Mouse (Mus musculus): ENCODE data around the gene Ell3. TPM values are rescaled to one million over a fixed set of nuclear protein-coding genes. Genes with fewer than 3 reads are reported as not detected.

Gene Ell3
- total and polyA plus RNA-seq, 3 experiments: 0.02 TPM; not detected in 2

DNA sequence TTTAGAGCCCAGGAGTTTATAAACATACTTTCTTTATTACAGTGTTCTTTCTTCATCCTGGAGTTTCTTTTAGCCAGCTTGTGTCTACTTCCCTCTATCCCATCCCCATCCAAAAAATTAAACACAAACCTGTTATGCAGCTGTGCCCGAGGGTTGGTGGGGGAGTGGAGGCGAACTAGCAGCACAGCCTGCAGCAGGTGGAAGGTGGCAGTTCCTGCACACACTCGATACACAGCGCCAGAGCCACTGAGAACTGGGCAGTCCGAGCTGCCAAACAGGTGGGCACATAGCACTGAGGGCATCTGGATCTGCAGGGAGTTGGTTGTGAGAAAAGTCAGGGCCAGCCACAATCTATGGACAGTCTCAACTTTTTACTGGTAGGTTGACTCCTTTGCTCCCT lies 11.5 kb upstream of the Ell3 start:
- Histone ChIP-seq H3K27me3 (ENCODE audit: insufficient read depth, low read length) (no peaks in the 10 kb centered on the region), H3K36me3 (replicated peaks) (peaks cover 70% of the 10 kb centered on the region)
- TF ChIP-seq GATA1 (IDR thresholded peaks at IDR 0.05; ENCODE audit: borderline replicate concordance, low read length) (no peak), GATA2 (IDR thresholded peaks at IDR 0.05; ENCODE audit: borderline replicate concordance, low read depth, low read length) (no peak), TAL1 (conservative IDR thresholded peaks at IDR 0.05; ENCODE audit: low read depth, low read length) (no peak), POLR2AphosphoS5 (IDR thresholded peaks at IDR 0.05; ENCODE audit: insufficient replicate concordance, low read depth, low read length) (no peak), CTCF (IDR thresholded peaks at IDR 0.05; ENCODE audit: low read depth, low read length) (no peak)

DNA sequence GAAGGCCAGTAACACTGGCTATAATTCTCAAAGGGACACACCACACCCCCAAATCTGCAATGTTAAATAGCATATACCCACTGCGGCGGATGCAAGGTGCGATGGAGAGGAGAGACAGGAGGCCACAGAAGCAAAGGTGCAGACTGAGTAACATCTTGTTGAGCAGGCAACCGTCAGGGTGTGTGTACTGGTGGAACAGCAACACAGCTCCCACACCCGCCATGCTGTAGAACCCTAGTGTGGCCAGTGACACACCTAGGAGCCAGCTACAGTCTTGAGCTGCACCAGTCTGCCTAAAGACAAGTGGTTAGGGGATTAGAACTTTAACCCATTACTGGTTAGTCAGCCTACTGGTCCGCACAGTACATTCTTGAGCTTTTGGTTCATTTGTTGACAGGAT lies 9.8 kb upstream of the Ell3 start:
- Histone ChIP-seq H3K27me3 (ENCODE audit: insufficient read depth, low read length) (no peaks in the 10 kb centered on the region), H3K9me3 (replicated peaks) (no peaks in the 10 kb centered on the region), H3K4me3 (ENCODE audit: low read depth, low read length) (no peak overlapping the region), H3K36me3 (replicated peaks) (peaks cover 66% of the 10 kb centered on the region), H3K4me1 (ENCODE audit: insufficient read depth, low read depth, low read length) (peaks cover 58% of the 10 kb centered on the region)
- TF ChIP-seq CTCF (IDR thresholded peaks at IDR 0.05; ENCODE audit: low read depth, low read length) (no peak), GATA2 (IDR thresholded peaks at IDR 0.05; ENCODE audit: borderline replicate concordance, low read depth, low read length) (no peak), POLR2AphosphoS5 (IDR thresholded peaks at IDR 0.05; ENCODE audit: insufficient replicate concordance, low read depth, low read length) (no peak), TAL1 (conservative IDR thresholded peaks at IDR 0.05; ENCODE audit: low read depth, low read length) (no peak), GATA1 (IDR thresholded peaks at IDR 0.05; ENCODE audit: borderline replicate concordance, low read length) (no peak)
- ATAC-seq (ENCODE audit: extremely low read depth, insufficient number of reproducible peaks, low FRiP score, poor library complexity, severe bottlenecking) (no peak), DNase-seq (ENCODE audit: low spot score) (no peak)

More for the DNA sequence above, 11.5 kb upstream of the Ell3 start:
- no peak for ATAC-seq (ENCODE audit: extremely low read depth, insufficient number of reproducible peaks, low FRiP score, poor library complexity, severe bottlenecking)
- no peak for DNase-seq (ENCODE audit: low spot score)
- H3K4me3 ChIP-seq (ENCODE audit: low read depth, low read length): no peak overlapping the region
- no peaks in the 10 kb centered on the region for H3K9me3 ChIP-seq (replicated peaks)
- peaks cover 53% of the 10 kb centered on the region for H3K4me1 ChIP-seq (ENCODE audit: insufficient read depth, low read depth, low read length)

- H3K4me3 ChIP-seq (ENCODE audit: low read depth, low read length): no peak within 1 kb of the TSS
- TF ChIP-seq TAL1 (conservative IDR thresholded peaks at IDR 0.05; ENCODE audit: low read depth, low read length): no peak
- TF ChIP-seq GATA2 (IDR thresholded peaks at IDR 0.05; ENCODE audit: borderline replicate concordance, low read depth, low read length): no peak
- TF ChIP-seq CTCF (IDR thresholded peaks at IDR 0.05; ENCODE audit: low read depth, low read length): no peak
- ATAC-seq (ENCODE audit: extremely low read depth, insufficient number of reproducible peaks, low FRiP score, poor library complexity, severe bottlenecking) (no peak), DNase-seq (ENCODE audit: low spot score) (no peak)
- peaks cover 58% of the 10 kb centered on the region for H3K36me3 ChIP-seq (replicated peaks)
- H3K4me1 ChIP-seq (ENCODE audit: insufficient read depth, low read depth, low read length): peaks cover 57% of the 10 kb centered on the region
- no peaks in the 10 kb centered on the region for H3K27me3 ChIP-seq (ENCODE audit: insufficient read depth, low read length)
- H3K9me3 ChIP-seq (replicated peaks): no peaks in the 10 kb centered on the region
These were observed 8.9 kb upstream of the Ell3 start, which contains the start of gene Hypk for GRCm38 (mm10) chr2:121452990-121453389. Gene Hypk (plus strand): TSS chr2:121453290.

DNA sequence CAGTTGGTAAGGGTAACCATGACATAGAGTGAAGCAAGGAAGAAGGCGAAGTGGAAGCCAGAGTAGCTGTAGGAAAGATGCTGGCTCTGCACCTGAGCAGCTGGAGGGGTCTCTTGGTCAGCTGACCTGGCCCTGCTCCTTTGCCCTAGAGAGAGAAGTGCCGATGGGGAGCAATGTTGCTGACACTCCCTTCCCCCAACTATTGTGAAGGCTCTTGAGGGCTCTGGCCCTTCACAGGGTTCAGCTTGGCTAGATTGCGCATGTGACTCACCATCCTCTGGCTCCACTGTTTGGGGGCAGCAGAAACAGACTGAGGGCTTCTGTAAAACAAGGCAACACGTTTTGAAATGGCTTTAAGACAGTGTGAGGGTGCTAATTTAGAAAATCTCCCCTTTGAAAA lies 8.3 kb upstream of the Ell3 start:
- Histone ChIP-seq H3K4me3 (ENCODE audit: low read depth, low read length) (no peak overlapping the region), H3K9me3 (replicated peaks) (no peaks in the 10 kb centered on the region), H3K27me3 (ENCODE audit: insufficient read depth, low read length) (no peaks in the 10 kb centered on the region), H3K4me1 (ENCODE audit: insufficient read depth, low read depth, low read length) (peaks cover 61% of the 10 kb centered on the region), H3K36me3 (replicated peaks) (peaks cover 57% of the 10 kb centered on the region)
- ATAC-seq (ENCODE audit: extremely low read depth, insufficient number of reproducible peaks, low FRiP score, poor library complexity, severe bottlenecking) (no peak), DNase-seq (ENCODE audit: low spot score) (no peak)
- no peak for TF ChIP-seq GATA2 (IDR thresholded peaks at IDR 0.05; ENCODE audit: borderline replicate concordance, low read depth, low read length)
- TF ChIP-seq CTCF (IDR thresholded peaks at IDR 0.05; ENCODE audit: low read depth, low read length): no peak

DNA sequence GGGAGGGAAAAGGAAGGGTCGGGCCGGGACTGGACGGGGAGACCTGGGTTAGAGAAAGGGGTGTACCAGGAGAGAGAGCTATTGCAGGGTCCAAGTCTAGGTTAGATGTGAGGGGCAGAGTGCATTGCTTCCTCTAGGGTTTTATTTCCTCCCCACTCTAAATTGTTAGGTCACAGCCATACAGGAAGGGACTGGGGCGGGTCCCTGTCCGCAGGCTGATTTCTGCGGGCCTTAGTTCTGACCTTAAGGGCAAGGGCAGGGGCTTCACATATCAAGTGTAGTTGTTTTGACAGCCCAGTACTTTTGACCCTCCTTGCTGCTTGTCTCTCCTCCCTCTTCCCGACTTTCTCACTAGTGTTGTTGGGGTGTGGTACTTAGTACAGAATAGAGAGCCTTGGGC lies 6.0 kb upstream of the Ell3 start:
- TF ChIP-seq POLR2AphosphoS5 (IDR thresholded peaks at IDR 0.05; ENCODE audit: insufficient replicate concordance, low read depth, low read length) (no peak), GATA2 (IDR thresholded peaks at IDR 0.05; ENCODE audit: borderline replicate concordance, low read depth, low read length) (no peak), CTCF (IDR thresholded peaks at IDR 0.05; ENCODE audit: low read depth, low read length) (no peak), GATA1 (IDR thresholded peaks at IDR 0.05; ENCODE audit: borderline replicate concordance, low read length) (no peak), TAL1 (conservative IDR thresholded peaks at IDR 0.05; ENCODE audit: low read depth, low read length) (no peak)
- peak; percentile 30 for DNase-seq (ENCODE audit: low spot score)
- peak overlapping the region; percentile 91 for H3K4me3 ChIP-seq (ENCODE audit: low read depth, low read length)
- H3K36me3 ChIP-seq (replicated peaks): peaks cover 49% of the 10 kb centered on the region
- no peaks in the 10 kb centered on the region for H3K9me3 ChIP-seq (replicated peaks)
- no peak for ATAC-seq (ENCODE audit: extremely low read depth, insufficient number of reproducible peaks, low FRiP score, poor library complexity, severe bottlenecking)
- H3K27me3 ChIP-seq (ENCODE audit: insufficient read depth, low read length): no peaks in the 10 kb centered on the region
- H3K4me1 ChIP-seq (ENCODE audit: insufficient read depth, low read depth, low read length): peaks cover 65% of the 10 kb centered on the region

- Histone ChIP-seq H3K4me1 (ENCODE audit: insufficient read depth, low read depth, low read length) (peaks cover 65% of the 10 kb centered on the region), H3K27me3 (ENCODE audit: insufficient read depth, low read length) (no peaks in the 10 kb centered on the region)
- no peak for TF ChIP-seq GATA2 (IDR thresholded peaks at IDR 0.05; ENCODE audit: borderline replicate concordance, low read depth, low read length)
- no peak for TF ChIP-seq GATA1 (IDR thresholded peaks at IDR 0.05; ENCODE audit: borderline replicate concordance, low read length)
- no peak for TF ChIP-seq TAL1 (conservative IDR thresholded peaks at IDR 0.05; ENCODE audit: low read depth, low read length)
- no peak for TF ChIP-seq CTCF (IDR thresholded peaks at IDR 0.05; ENCODE audit: low read depth, low read length)
- no peak for TF ChIP-seq POLR2AphosphoS5 (IDR thresholded peaks at IDR 0.05; ENCODE audit: insufficient replicate concordance, low read depth, low read length)
These were observed 5.5 kb upstream of the Ell3 start for GRCm38 (mm10) chr2:121449545-121450011.

More at GRCm38 (mm10) chr2:121449545-121450011, 5.5 kb upstream of the Ell3 start:
- H3K36me3 ChIP-seq (replicated peaks): peaks cover 44% of the 10 kb centered on the region
- peak overlapping the region; percentile 91 for H3K4me3 ChIP-seq (ENCODE audit: low read depth, low read length)
- peak; percentile 20 for DNase-seq (ENCODE audit: low spot score)
- H3K9me3 ChIP-seq (replicated peaks): no peaks in the 10 kb centered on the region
- no peak for ATAC-seq (ENCODE audit: extremely low read depth, insufficient number of reproducible peaks, low FRiP score, poor library complexity, severe bottlenecking)
